31 mouse cellular contexts compared by ENCODE assay signal in the genomic region with DNA sequence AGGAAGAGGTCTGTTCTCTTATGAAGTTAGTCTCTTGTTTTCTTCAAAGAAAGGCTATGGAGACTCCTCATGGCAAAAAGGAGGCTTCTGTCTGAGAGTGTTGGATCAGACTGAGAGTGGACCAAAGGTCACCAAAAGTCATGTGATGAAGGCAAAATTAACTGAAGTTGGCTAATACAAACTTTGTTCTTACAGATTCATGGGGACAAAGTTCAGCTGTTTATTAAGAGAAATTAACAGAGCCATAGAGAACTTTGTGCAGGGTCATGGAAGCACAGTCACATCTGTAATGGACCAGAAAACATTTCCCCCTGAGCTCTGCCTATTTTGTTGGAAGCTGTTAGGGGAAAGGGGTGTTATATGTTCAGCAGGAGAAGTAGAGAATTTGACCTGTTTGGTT. TPM values are rescaled to one million over a fixed set of nuclear protein-coding genes. Genes with fewer than 3 reads are reported as not detected.
DNase-seq lines count a peak whose midpoint lies in the region.
"Had no signal": no experiment of that assay in that cellular context is flagged by ENCODE, and none has a peak within 500 bp of the region (broad histone marks: within the 10 kb centered on the region; RNA-seq: fewer than 3 reads in every experiment).

No protein-coding gene starts in this region.

- no peak overlapping the region for H3K4me3 ChIP-seq in brown adipose tissue, adult 24 weeks (ENCODE audit: insufficient read depth, low read depth, low read length)
- H3K4me3 ChIP-seq: forebrain, embryonic 13.5 days; gastrocnemius, adult 2 months; heart, embryonic 10.5 days; hindbrain, embryonic 15.5 days; limb, embryonic 13.5 days; midbrain, embryonic 10.5 days had no signal

- peak overlapping the region; percentile 95 for H3K27ac ChIP-seq in brown adipose tissue, adult 24 weeks (replicated peaks; ENCODE audit: low read depth, low read length)
- H3K27ac ChIP-seq: forebrain, embryonic 13.5 days; gastrocnemius, adult 2 months; heart, embryonic 10.5 days; hindbrain, embryonic 15.5 days; limb, embryonic 13.5 days; midbrain, embryonic 10.5 days; stomach, postnatal 0 days had no signal

- DNase-seq in kidney, adult 11 months, result peak; percentile 75
- DNase-seq in kidney, postnatal 4 days, result no peak
- DNase-seq in kidney, adult 9 months, result peak; percentile 95
- DNase-seq in kidney, postnatal 25 days, result peak; percentile 59 to 71
- DNase-seq in heart, adult 11 months, result no peak
- DNase-seq in gastrocnemius, adult 8-10 months (ENCODE audit: low spot score in 2 of 2), result no peak
- no peak for DNase-seq in urinary bladder, postnatal 4 days (ENCODE audit: low spot score in 2 of 2)
- DNase-seq: adrenal gland, postnatal 36 days; cerebellum, adult 11-12 months; cerebellum, postnatal 36 days; embryo, embryonic 11 days; gastrocnemius, adult 2 months; heart, postnatal 4 days; layer of hippocampus, adult 9-11 months; lung, adult 18-20 months; lung, postnatal 10 days; right cerebral cortex, postnatal 14 days; thymus, adult 2 months; thymus, postnatal 4 days had no signal

- H3K4me1 ChIP-seq in brown adipose tissue, adult 24 weeks (ENCODE audit: control insufficient read depth, insufficient read depth, insufficient read length, low read length), result peaks cover 2% of the 10 kb centered on the region; the same call in 1 of the 2 replicates
- H3K4me1 ChIP-seq: forebrain, embryonic 13.5 days; heart, embryonic 10.5 days; hindbrain, embryonic 15.5 days; limb, embryonic 13.5 days; midbrain, embryonic 10.5 days had no signal

RNA-seq across cellular contexts. Expression of gene Gm4952, which starts 8.6 kb away (rescaled TPM):
- not detected in 2 replicates for polyA plus RNA-seq in brown adipose tissue, adult 24 weeks (2012; ENCODE audit: insufficient read depth, insufficient read length, missing spikeins)
- total RNA-seq in gastrocnemius, adult 8-10 months (2022), result not detected
- total RNA-seq: gastrocnemius, adult 2 months; heart, postnatal 4 days; left cerebral cortex, adult 18-20 months had no signal
- polyA plus RNA-seq: forebrain, embryonic 13.5 days; heart, embryonic 16.5 days; intestine, embryonic 14.5 days; midbrain, embryonic 10.5 days had no signal

RNA-seq across cellular contexts. Expression of gene Glyat, which starts 24.8 kb away (rescaled TPM):
- polyA plus RNA-seq in brown adipose tissue, adult 24 weeks (2012; ENCODE audit: insufficient read depth, insufficient read length, missing spikeins), result not detected in 2 replicates
- total RNA-seq in gastrocnemius, adult 8-10 months (2022), result under 1 TPM in 1 of 4 experiments, not detected in 3; 0.40 TPM
- total RNA-seq: gastrocnemius, adult 2 months; heart, postnatal 4 days; left cerebral cortex, adult 18-20 months; left cerebral cortex, postnatal 25 days had no signal
- polyA plus RNA-seq: embryonic facial prominence, embryonic 14.5 days; forebrain, embryonic 13.5 days; heart, embryonic 10.5 days; heart, embryonic 16.5 days; hindbrain, embryonic 15.5 days; intestine, embryonic 14.5 days; limb, embryonic 13.5 days; midbrain, embryonic 10.5 days; stomach, postnatal 0 days; thymus, adult 2 months had no signal

Comparison
In these comparisons a context has a peak if more than half of its experiments do, and no peak if none do; other contexts are left out.
1. DNase-seq: peak in kidney, adult 11 months (single experiment), kidney, adult 9 months (single experiment) and kidney, postnatal 25 days (2 of 2); none in kidney, postnatal 4 days (0 of 2), heart, adult 11 months (single experiment), gastrocnemius, adult 8-10 months (0 of 2) and urinary bladder, postnatal 4 days (0 of 2).